Mouse (Mus musculus) neural tube, embryonic 13.5 days (tissue): ENCODE measurements around the gene Cyp17a1. TPM values are rescaled to one million over a fixed set of nuclear protein-coding genes. Genes with fewer than 3 reads are reported as not detected.

Experiments used
- ATAC-seq: fragments of 200-750 bp; cut with Nextera tagmentation; 2 replicates; pipeline ENCODE4 v1.8.0; 2017; ENCODE audit warnings: low read depth, mild to moderate bottlenecking, moderate TSS enrichment, moderate library complexity
- H3K27ac ChIP-seq: fragments of 300-500 bp; sonication (generic); replicated peaks from 2 replicates; pipeline ENCODE4 v1.5.1; 2015; ENCODE audit warnings: moderate library complexity, mild to moderate bottlenecking, inconsistent platforms
- H3K27me3 ChIP-seq: fragments of 300-500 bp; sonication (generic); 2 replicates; pipeline ENCODE4 v1.6.1; 2015; ENCODE audit warnings: mild to moderate bottlenecking, inconsistent platforms
- H3K36me3 ChIP-seq: fragments of 300-500 bp; sonication (generic); 2 replicates; pipeline ENCODE4 v1.6.1; 2015; ENCODE audit warnings: mild to moderate bottlenecking, inconsistent platforms
- H3K4me1 ChIP-seq: fragments of 300-500 bp; sonication (generic); replicated peaks from 2 replicates; pipeline ENCODE4 v1.6.1; 2015; ENCODE audit warnings: inconsistent platforms
- H3K4me2 ChIP-seq: fragments of 300-500 bp; sonication (generic); 2 replicates; pipeline ENCODE4 v1.6.1; 2015; ENCODE audit warnings: inconsistent platforms, mild to moderate bottlenecking, moderate library complexity
- H3K4me3 ChIP-seq: fragments of 300-500 bp; sonication (generic); 2 replicates; pipeline ENCODE4 v1.5.1; 2015; ENCODE audit warnings: mild to moderate bottlenecking, inconsistent platforms
- H3K9ac ChIP-seq: fragments of 300-500 bp; sonication (generic); 2 replicates; pipeline ENCODE4 v1.6.1; 2015; ENCODE audit warnings: moderate library complexity, mild to moderate bottlenecking, inconsistent platforms
- H3K9me3 ChIP-seq: fragments of 300-500 bp; sonication (generic); 2 replicates; pipeline ENCODE4 v1.6.1; 2016; ENCODE audit warnings: inconsistent platforms
- WGBS: fragments of 180-500 bp; shearing (Covaris S2); methylation state at CpG from one replicate; pipeline ENCODE4 v1.1.7; 2015; 5-methylcytosine and 5-hydroxymethylcytosine counted together
- polyA plus RNA-seq: library from polyadenylated mRNA; unstranded; fragments of >200 nt; fragmentation: Nextera tagmentation; extraction: Ambion mirVana; gene quantifications from 2 replicates; pipeline ENCODE4 v1.2.1, GENCODE M21; 2015

Gene Cyp17a1
- polyA plus RNA-seq, 1 experiment from 2014 or later: not detected

GRCm38 (mm10) chr19:46620016-46620808, 52.8 kb downstream of the Cyp17a1 start:
- Histone ChIP-seq H3K27me3 (no peaks in the 10 kb centered on the region), H3K4me2 (no peak overlapping the region), H3K4me1 (peaks cover 68% of the 10 kb centered on the region), H3K4me3 (no peak overlapping the region), H3K9ac (no peak overlapping the region), H3K36me3 (peaks cover 10% of the 10 kb centered on the region), H3K27ac (peak overlapping the region; percentile 34; the same call in 1 of the 2 replicates), H3K9me3 (no peaks in the 10 kb centered on the region)
- 75% methylated on average over 14 of the region's 14 CpGs for WGBS
- no peak for ATAC-seq

DNA sequence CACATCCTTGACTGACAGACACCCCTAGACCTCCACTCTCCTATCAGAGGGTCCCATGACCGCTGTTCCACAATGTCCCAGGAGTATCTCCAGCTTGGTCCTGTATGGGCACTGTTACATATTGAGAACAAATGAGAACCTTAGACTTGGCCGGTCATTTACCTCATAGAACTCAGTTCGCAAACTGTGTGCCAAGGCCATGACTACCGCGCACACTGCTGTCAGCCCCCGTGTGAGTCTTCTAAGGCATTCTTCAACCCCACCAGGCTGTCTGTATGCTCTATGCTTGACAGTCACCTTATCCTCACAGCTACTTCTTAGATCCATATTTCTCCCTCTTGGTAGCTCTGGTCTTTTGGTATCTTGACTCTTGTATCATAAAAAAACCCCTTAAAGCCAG, 53.5 kb downstream of the Cyp17a1 start:
- Histone ChIP-seq H3K27ac (peak overlapping the region; percentile 34; the same call in 1 of the 2 replicates), H3K9me3 (no peaks in the 10 kb centered on the region), H3K4me1 (peaks cover 63% of the 10 kb centered on the region)

GRCm38 (mm10) chr19:46619001-46619400, 54.0 kb downstream of the Cyp17a1 start:
- Histone ChIP-seq H3K4me2 (no peak overlapping the region), H3K27ac (peak overlapping the region; percentile 38; the same call in 1 of the 2 replicates), H3K9me3 (no peaks in the 10 kb centered on the region), H3K9ac (no peak overlapping the region), H3K36me3 (peaks cover 13% of the 10 kb centered on the region), H3K27me3 (no peaks in the 10 kb centered on the region), H3K4me3 (no peak overlapping the region), H3K4me1 (peaks cover 58% of the 10 kb centered on the region)
- ATAC-seq: no peak
- 77% methylated on average over 19 of the region's 19 CpGs for WGBS

More for the DNA sequence above, 53.5 kb downstream of the Cyp17a1 start:
- no peak overlapping the region for H3K9ac ChIP-seq
- peaks cover 8% of the 10 kb centered on the region for H3K36me3 ChIP-seq
- no peak overlapping the region for H3K4me3 ChIP-seq
- 93% methylated on average over 6 of the region's 6 CpGs for WGBS
- H3K27me3 ChIP-seq: no peaks in the 10 kb centered on the region
- no peak overlapping the region for H3K4me2 ChIP-seq
- ATAC-seq: no peak

- no peak for ATAC-seq
- 70% methylated on average over 9 of the region's 9 CpGs for WGBS
- no peaks in the 10 kb centered on the region for H3K9me3 ChIP-seq
- H3K27ac ChIP-seq: peak overlapping the region; percentile 38
- no peak overlapping the region for H3K4me3 ChIP-seq
- H3K9ac ChIP-seq: no peak overlapping the region
- H3K4me1 ChIP-seq: peaks cover 51% of the 10 kb centered on the region
- H3K4me2 ChIP-seq: no peak overlapping the region
- H3K27me3 ChIP-seq: no peaks in the 10 kb centered on the region
- H3K36me3 ChIP-seq: peaks cover 20% of the 10 kb centered on the region
Observed at GRCm38 (mm10) chr19:46618322-46618721, 54.6 kb downstream of the Cyp17a1 start.

DNA sequence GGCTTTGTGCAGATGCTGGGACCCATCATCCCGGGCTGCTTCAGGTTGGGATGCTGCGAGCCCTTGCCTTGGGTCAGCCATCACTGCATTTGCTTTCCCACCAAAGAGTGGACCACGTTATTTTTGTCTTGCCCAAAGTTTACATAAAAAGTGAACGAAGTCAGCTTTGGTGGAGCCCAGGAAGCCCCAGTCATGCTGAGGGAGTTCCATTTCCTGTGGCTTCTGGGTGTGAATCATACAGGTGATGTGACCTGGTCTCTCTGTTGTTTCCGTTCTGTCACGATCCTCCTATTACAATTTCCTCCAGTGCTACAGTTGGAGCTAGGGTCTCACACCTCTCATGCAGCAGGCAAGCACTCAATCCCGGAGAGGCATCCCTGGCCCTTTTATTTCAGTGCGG, 55.6 kb downstream of the Cyp17a1 start:
- Histone ChIP-seq H3K27ac (no peak overlapping the region), H3K4me2 (no peak overlapping the region), H3K36me3 (peaks cover 30% of the 10 kb centered on the region), H3K9me3 (no peaks in the 10 kb centered on the region), H3K27me3 (no peaks in the 10 kb centered on the region), H3K4me1 (peaks cover 42% of the 10 kb centered on the region), H3K9ac (no peak overlapping the region), H3K4me3 (no peak overlapping the region)
- 84% methylated on average over 8 of the region's 8 CpGs for WGBS
- ATAC-seq: no peak

Other genes starting within 250 kb of the Cyp17a1 start
- gene Trim8, start 171.5 kb downstream of the Cyp17a1 start, polyA plus RNA-seq: 26.5 and 30.4 TPM in 2 replicates
- 208 and 217 TPM in 2 replicates for gene Arl3, start 100.0 kb downstream of the Cyp17a1 start, polyA plus RNA-seq
- 10.6 and 12.9 TPM in 2 replicates for gene Sfxn2, start 99.8 kb downstream of the Cyp17a1 start, polyA plus RNA-seq
- 38.0 and 43.2 TPM in 2 replicates for gene Wbp1l, start 74.1 kb downstream of the Cyp17a1 start, polyA plus RNA-seq
- gene Borcs7, start 16.7 kb upstream of the Cyp17a1 start, polyA plus RNA-seq: 19.7 and 21.6 TPM in 2 replicates
- 42.3 TPM in 2 replicates for gene As3mt, start 34.3 kb upstream of the Cyp17a1 start, polyA plus RNA-seq
- gene Cnnm2, start 88.4 kb upstream of the Cyp17a1 start, polyA plus RNA-seq: 7.3 and 7.4 TPM in 2 replicates